Mouse (Mus musculus) cerebellum, adult 18-20 months (tissue): ENCODE data around the gene Olfr1052.
"Not testable (repeated sequence)": the region's sequence is repeated elsewhere in the genome, so short reads cannot be mapped to it uniquely, and the experiment has no call there.

Source experiments
- DNase-seq, 2 experiments: peaks; one replicate each; pipeline ENCODE4 v3.0.0; 2021

The Olfr1052 gene

DNA sequence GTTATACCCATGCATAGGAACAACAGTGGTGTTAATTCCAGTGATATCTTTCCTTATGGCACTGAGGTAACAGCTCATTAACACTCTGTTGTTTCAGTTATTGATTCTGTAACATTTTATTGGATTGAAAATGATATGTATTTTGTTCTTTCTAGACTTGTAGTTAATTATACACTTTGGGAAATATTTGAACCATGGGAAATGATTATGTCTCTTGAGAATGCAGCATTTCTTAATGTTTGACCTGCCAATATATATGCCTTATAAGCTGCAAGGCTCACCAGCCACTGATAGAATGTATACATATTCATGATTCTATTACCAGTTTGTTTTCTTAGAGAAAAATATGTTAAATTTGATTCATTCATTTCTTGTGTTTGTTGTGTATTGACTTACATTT, at the start of gene Olfr1052:
TSS of gene Olfr1052 (plus strand) at position 301 of the 400 bp plus-strand sequence.
- no peak for DNase-seq

DNA sequence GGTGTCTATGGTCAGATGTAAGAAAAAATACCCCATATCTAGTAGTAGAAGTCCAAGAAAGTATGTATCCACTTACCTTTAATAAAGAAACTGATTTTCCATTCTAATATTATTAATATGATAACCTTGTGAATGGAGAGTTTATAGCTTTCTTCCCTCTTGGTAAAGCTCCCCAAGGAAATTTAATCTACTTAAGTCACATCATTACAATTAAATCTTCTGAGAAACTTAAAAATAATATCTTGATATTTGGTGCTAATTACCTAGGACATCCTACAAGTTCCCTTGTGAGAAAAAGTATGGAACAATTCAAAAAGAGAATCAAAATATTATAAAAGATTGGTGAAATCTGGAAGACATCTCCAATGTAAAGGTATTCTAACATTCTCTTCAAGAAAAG, 34.0 kb upstream of the Olfr1052 start, which contains the start of gene Olfr1049:
TSS of gene Olfr1049 (minus strand) at position 101 of the 400 bp plus-strand sequence.
- not testable (repeated sequence) for DNase-seq

DNA sequence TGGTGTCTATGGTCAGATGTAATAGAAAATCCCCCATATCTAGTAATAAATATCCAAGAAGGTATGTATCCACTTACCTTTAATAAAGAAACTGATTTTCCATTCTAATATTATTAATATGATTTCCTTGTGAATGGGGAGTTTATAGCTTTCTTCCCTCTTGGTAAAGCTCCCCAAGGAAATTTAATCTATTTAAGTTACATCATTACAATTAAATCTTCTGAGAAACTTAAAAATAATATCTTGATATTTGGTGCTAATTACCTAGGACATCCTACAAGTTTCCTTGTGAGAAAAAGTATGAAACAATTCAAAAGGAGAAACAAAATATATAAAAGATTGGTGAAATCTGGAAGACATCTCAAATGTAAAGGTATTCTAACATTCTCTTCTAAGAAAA, 13.3 kb upstream of the Olfr1052 start, which contains the start of gene Olfr1051:
TSS of gene Olfr1051 (minus strand) at position 101 of the 400 bp plus-strand sequence.
- not testable (repeated sequence) for DNase-seq

DNA sequence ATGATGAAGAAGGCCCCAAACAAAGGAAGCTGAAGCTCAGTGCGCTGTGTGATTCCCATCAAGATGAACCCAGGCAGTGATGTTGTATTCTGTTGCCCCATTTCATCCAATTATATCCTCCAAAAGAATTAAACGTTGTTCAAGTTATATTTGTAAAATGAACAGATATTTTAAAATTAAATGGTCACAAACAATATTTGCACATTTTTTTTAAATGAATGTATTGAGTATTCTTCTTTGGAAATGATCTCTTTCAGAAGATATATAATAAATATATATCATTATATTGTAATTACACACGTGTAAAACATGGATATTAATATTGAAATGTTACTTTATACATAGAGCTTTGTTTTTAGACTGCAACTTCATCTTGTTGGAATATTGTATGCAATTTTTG, 22.9 kb downstream of the Olfr1052 start, which contains the start of gene Olfr1053:
TSS of gene Olfr1053 (minus strand) at position 101 of the 400 bp plus-strand sequence.
- DNase-seq: no peak

DNA sequence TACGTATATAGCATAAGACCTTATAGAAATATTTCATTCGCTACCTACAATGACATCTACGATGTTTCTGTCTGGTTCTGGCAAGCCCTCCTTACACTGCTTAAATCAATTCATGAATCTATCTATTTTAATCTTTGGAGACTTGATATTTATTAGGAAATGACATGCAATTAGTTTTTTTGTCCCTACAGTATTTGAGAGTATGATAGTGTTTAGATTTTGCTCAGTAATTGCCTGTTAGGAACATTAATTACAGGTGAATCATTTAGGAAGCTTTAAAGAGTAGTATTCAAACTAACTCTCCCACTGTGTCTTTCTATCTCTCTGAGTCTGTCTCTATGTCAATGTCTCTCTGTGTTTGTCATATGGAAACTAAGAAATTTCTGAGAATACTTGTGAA, 43.1 kb downstream of the Olfr1052 start, which contains the start of gene Olfr1054:
TSS of gene Olfr1054 (minus strand) at position 101 of the 400 bp plus-strand sequence.
- no peak for DNase-seq
